Mouse (Mus musculus) right cerebral cortex, adult 18-20 months (tissue): ENCODE data around the gene Cyp24a1.
"Not testable (repeated sequence)": the region's sequence is repeated elsewhere in the genome, so short reads cannot be mapped to it uniquely, and the experiment has no call there.

ENCODE experiments used
- DNase-seq: peaks from one replicate; pipeline ENCODE4 v3.0.0; 2022; ENCODE audit warnings: mixed read lengths

Gene Cyp24a1

DNA sequence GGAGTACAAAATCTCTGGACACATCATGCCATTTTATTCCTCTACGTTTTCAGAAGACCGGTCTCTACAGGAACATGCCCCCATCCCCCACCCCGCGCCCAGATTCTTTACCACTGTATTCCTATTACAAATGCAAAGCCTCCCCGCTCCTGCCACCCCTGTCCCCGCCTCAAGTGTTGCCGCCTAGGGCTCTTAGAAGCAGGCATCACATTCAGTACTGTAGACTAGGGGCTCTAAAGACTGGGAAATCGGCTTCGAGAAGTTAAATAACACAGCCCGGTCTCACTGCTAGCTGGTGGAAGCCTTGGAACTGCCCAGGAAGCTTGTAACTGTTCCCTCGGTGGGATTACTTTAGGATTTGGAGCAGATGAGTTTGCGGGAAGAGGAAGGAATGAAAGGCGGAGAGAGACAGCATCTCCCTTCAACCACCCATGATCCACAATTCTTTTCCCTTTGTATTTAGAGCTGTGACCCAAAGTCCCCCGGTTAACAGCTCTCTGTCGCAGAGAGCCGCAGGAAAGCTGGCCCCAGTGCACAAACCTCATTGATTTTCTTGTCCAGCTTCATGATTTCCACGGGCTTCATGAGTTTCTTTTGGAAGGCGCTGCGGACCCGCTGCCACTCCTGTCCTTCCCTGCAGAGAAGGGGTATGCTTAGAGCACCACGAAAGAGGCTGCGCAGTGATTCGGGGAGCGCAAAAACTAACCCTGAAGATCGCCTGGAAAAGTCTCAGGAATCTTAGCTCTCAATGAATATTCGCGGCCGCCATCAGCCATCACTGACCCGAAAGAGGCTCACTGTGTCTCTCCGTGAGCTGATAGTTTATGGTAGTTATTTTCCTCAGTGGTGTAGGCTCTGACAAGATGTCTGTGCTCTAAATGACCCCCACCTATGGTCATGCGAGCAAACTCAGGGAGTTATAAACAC, 1.9 kb downstream of the Cyp24a1 start:
- no peak for DNase-seq

DNA sequence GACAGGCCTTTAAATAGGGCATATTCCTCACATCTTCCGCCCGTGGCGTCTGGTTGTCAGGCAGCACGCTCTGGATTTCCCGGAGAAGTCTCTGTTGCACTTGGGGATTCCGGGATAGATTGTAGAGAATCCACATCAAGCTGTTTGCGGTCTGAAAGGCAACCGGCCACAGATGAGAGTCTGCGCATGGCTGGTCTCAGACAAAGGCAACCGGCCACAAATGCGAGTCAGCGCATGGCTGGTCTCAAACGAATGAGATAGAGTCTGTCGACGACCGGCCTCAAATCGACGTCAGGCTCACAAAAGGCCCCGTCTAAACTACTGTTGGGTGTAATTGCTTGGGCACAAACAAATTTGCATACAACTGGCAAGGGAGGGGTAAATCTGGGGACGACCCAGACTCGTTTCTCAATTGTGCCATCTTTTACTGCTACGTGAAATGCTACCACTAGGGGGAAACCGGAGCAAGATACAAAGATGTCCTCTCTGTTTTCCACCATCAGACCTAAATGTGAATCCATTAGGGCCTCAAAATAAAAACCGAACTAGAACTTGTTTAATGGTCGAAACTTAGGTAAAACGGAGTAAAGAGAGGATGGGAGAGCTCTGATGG, 8.9 kb downstream of the Cyp24a1 start:
- DNase-seq = no peak

DNA sequence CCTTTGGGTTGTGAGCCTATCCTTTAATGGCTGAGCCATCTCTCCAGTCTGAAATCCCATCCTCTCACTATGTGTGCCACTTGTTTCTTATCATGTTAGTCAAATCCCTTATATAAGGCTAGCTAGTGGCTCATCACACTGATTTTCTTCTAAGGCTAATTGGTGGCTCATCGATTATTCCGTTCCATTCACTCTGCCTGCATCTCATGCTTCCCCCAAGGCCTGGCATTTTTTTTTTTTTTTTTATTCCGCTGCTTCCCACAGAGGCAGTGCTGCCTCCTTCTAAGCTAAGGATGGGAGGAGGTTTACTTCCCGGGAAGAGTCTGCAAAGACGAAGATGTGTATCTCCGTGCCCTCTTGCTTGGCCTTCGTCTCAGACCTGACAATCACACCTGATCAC, 9.7 kb downstream of the Cyp24a1 start:
- no peak for DNase-seq

DNA sequence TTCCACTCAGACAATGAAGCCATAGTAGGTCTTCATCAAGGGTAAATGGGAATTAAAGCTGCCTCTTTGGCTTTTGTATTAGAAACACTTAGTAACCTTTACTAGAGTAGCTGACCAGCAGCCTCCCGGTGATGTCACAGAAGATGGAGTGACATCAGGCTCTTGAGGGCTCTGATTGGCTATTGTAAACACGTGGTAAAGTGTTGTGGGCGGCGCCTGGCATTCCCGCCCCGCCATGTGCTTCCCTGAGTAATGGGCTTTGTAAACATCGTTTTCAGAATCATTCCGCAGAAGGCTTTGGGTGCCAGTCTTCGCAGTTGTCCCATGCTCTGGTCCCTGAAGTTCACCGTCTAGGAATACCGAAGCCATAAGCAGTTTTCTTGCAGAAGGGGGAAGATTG, 13.0 kb downstream of the Cyp24a1 start:
- no peak for DNase-seq

DNA sequence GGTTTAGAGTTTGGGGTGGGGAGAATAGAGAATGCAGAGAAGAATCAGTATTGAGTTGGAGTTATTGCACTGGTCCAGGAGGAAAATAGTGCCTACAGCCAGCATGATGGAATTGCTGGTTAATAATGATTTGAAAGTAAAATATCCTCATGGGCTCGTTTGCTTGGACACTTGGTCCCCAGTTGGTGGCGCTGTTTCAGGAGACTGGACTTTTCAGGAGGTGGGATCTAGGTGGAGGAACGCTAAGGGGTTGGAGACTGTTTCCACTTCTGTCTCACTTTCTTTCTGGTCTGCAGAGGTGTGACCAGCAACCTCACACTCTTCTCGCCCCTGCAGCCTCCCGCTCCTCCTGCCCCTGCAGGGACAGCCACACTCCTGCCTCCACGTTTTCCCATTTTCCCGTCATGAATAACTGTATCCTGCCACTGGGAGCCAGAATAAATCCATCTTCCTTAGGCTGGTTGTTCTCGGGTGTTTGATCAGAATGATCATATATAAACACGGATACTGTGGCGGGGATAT, 14.9 kb downstream of the Cyp24a1 start:
- no peak for DNase-seq

DNA sequence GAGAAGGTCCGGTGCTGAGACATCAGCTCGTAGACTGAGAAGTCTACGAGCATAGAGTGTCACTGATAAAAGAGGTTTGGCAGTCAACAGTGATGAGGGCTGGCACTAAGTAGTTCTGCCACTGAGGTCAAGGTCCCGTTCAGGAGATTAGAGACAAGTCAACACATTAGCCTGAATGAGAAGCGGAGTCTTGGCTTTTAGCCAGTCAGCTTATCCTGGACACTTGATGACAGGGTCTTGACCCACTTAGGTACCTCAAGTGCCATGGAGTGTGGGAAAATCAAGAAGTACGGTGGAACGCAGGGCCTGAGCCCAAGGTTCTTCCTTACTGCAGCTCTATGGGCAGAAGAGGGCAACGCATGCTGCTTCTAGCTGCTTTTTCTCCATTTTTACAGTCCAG, 20.3 kb downstream of the Cyp24a1 start:
- no peak for DNase-seq

DNA sequence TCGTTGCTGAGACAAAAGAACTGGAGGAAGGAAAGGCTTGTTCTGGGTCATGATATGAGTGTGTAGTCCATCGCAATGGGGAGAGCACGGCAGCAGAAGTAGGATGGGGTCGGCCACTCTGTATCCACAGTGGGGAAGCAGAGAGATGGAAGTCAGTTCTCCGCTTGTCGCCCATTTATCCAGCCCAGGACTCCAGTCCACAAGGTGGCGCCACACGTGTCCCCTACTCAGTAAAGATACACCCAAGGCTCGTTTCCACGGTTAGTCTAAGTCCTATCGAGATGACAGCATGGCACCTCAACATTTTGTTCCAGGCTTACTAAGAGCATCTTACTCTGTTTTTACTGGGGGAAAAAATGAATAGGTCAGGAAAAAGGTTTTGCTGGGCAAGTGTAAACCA, 20.7 kb downstream of the Cyp24a1 start:
- no peak for DNase-seq

DNA sequence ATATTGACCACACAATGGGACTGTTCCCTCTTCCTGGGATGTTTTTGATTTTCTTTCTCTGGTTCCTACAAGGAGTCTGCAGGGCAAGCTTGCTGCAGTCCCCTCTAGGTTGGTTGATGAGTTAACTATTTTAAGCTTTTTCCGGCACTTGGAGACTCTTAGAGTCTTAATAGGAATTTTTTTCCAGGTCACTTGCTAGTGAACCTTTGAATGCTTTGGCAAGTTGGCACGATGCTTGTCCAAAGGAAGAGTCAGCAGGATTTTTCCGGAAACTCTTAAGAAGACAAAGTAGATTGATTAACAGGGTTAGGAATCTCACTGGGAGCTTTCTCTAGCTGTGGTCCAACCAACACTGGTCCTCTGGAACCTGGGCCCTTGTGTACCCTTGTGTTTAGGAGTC, 21.8 kb downstream of the Cyp24a1 start:
- no peak for DNase-seq

DNA sequence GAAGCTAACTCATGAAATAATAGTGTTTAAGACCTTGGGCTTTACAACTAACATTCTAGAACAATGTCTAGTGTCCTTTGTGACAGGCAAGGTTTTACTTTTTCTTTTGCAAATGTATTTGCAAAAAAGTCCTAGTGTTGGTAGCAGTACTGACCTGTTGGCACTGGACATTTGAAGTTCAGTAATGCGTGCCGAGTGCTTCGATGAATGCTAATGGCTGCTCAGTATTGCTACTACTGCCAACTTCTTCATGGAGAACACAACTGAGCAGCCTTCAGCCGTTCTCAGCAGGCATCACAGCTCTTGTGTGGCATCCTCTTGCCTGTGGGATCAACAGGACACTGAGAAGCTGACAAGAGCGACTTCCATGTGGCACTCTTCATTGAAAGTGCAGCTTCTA, 22.8 kb downstream of the Cyp24a1 start:
- no peak for DNase-seq

DNA sequence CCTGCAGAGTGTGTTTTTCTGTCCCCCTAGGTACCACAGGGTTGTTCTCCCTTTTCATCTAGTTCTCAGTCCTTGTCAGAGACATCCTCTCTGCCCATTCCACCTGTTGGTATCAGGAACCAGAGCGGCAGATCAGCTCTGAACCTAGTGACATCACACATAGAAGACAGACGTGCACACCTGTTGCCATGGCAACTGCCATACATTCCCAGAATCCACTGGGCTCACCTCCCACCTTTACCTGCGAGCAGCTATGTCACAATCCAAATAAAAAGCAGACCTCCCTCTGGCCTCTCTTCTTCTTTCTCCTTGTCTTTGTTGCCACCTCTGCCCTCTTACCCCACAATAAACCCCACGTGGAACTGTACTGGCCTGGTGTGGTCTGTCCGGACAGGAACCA, 26.4 kb downstream of the Cyp24a1 start:
- DNase-seq = no peak

DNA sequence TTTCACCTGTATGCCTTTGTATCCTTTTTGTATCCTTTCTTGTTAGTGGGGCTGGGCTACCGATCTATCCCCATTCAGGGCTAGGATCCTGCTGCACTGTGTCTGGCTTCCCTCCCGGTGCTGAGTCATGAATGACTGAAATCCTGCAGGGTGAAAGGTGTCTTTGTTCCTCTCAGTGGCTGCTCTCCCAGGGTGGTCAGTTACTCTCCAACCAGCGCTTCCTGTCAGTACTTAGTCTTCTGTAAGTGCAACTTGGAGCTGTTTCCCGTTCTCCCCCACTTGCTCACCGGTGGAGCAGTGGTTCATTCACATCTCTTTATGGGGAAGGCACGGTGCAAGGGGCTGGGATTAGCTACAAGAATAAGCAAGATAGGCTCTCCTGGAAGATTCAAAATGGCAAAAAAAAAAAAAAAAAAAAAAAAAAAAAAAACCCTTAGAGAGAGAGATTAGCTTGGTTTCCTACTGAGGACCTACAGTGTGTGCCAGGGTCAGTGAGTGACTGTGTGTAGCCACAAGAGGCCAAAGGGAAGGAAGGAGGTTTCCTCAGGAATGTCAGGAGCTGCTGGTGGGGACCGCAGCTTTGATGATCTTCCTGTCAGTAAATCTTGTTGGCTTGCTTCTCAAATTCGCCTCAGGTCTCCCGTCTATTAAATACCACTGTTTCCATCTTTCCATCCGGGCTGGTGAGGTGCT, 27.2 kb downstream of the Cyp24a1 start:
- DNase-seq = peak; percentile 34

DNA sequence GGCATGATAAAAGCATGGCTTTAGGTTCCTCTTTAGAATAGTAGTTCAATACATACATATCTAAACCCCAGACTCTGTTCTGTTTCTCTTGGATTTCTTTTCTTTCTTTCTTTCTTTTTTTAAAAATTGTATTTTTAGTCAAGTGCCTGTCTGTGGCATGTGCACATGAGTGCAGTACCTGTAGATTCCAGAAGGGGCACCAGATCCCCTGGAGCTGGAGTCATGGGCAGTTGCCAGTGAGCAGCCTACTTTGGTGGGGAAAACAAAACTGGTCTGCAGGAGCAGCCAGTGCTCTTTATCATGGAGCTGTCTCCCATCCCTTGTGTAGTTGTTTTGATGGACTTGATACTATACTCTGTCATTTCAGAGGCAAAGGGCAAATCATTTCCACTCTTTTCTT, 28.9 kb downstream of the Cyp24a1 start:
- no peak for DNase-seq

DNA sequence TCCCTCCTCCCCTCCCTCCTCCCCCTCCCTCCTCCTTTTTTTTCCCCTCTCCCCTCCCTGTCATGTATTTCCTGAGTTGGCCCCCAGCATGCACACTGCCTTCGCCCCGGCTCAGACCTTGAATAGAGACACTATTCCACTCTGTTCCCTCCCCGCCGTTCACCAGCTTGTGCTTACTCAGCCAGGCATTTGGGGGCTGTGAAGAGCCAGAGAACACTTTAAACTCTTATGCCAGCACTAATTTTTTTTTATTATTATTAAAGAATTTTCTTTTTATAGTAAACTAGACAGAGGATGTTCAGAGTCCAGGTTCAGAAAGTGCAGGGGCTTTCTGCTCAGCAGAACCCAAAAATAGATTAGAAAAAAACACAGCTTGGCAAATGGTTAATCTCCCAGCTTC, 32.1 kb downstream of the Cyp24a1 start:
- DNase-seq = no peak

DNA sequence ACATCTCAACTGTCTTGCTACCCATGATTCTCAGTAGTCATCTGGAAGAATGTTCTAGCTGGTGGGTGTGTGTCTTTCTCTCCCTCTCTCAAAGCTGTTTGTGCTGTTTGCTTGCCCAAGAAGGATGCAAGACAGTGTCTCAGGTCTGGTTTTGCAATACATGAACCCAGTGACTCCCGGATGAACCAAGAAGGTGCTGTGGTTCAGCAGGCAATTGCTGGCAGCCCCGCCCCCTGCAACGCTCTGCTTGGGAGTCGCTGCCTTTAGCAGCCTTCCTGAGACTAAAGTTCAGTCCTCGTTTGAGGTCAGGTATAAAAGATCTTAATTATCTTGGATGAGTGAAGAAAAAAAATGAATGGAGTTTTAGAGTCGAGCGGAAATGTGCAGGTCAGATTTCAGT, 35.3 kb downstream of the Cyp24a1 start:
- DNase-seq = no peak

DNA sequence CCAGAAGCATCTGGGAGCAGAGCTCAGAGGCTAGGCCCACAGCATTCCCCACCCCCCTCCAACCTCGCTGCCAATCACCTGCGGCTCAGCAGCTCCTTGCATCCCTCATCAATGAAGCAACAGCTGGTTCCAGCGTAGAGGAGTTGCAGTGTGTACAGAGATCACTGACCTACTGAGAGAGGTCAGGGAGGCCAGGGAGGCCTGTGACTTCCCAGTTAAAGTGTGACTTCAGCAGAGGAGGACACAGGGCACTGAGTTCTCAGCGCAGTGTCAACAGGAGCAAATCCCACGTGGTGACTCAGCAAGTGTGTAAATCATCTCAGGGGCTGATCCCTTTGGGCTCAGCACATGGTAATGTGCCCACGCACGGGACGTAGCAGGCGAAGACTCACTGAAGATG, 37.1 kb downstream of the Cyp24a1 start:
- DNase-seq = no peak

DNA sequence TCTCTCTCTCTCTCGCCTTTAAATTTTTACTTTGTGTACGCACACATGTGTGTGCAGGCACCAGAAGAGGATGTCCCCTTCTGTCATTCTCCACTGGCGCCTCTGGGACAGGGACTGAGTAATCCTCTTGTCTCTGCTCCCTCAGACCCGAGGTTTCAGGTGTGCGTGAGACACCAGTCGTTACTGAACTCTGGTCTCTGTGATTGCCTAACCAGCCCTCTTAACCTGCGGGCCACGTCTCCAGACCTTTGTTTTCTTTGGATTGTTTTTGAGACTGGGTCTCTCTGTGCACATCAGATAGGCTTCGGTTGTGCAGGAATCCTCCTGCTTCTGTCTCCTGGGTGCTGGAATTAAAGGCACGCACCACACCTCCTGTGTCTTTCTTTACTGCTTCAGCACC, 37.8 kb downstream of the Cyp24a1 start:
- DNase-seq = no peak

DNA sequence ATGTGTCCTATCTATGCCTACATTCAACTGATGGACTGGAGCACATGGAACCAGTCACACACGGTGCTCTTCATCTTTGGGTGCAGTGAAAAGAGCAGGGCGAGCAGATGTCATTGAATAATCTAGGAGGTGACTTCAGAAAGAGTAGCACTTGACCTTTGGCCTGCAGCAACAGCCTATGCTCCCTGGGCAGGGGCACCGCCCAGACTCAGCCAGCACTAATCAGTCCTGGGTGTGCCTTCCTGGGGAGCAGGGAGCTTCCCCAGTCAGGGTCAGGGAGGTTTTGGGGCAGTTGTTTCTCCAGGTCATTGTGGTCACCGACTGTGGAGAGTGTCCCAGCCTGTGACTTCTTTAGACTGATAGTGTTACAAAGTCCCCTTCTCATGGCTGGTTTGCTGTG, 43.1 kb downstream of the Cyp24a1 start:
- DNase-seq = not testable (repeated sequence)

DNA sequence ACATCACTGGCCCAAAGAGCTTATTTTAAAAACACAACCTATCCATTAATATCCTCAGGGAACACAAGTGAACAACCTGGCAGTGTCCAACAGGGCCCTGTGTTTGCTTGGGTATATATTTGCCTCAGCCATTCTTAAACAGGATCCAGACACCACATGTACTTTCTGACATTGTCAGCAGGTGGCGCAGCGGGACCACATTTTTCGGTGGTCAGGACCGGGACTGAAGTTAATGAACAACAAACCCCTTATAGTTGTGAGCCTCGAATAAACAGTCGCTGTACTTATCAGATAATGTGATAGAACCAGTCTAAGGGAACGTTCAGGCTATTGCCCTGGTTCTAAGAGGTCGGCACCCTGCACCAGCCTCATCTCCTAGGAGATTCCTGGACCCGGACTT, 46.0 kb downstream of the Cyp24a1 start:
- DNase-seq = peak; percentile 48

DNA sequence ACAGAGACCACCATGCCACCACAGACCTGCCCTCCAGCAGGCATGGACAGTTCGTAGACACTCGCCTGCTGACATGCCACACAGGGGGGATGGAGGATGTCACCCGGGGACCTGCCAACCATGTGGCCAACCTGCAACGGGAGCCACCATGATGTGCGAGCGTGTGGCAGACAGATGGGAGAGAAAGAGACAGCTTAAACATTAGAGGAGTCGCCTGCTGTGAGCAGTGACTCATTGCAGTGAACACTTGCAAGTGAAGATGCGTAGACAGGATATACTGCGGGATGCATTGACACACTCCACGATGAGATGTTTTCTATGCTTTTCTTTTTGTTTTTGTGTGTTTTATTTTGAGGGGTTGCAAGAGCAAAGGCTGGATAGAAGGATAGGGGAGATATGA, 49.3 kb downstream of the Cyp24a1 start:
- peak; percentile 30 for DNase-seq

DNA sequence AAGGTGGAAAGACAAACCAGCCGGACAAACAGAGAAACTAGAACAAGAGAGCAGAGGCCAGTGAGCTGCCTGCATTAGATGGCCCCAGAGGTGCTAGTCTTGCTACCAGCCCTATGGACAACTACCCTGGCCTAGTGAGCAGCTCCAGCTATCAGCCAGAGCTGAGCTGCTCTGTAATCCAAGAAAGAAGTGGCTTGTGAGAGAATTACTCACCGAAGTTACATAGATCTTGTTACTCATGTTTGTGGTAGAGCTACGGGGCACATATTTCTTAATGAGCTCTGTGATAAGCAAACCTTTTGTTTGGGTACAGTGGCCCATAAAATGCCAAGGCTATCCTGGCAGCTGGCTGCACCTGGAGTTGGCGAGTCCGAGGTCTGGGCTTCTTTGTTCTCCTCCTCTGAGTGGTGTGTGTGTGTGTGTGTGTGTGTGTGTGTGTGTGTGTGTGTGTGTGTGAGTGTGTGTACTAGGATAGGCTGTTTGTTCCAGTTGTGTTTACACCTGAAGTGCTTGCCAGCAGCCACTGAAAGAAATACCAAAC, 50.0 kb downstream of the Cyp24a1 start:
- DNase-seq = no peak

DNA sequence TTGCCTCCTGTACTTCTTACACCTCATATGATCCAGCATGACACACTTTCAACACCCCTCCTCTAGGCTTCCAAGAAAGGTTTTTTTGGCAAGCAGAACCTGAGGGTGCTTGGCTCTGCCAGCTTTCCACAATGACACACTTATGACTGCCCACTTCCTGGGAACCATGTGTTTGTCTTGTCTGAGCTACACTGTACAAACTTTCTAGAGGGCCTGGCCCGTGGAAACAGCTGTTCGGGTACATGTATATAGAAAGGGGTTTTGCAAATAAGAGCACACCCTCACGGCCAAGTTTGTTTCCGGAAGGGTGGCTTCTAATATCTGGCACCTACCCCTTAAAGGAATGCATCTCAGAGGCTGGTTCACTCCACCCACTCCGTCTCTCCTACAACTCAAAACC, 51.1 kb downstream of the Cyp24a1 start:
- DNase-seq = peak; percentile 13

DNA sequence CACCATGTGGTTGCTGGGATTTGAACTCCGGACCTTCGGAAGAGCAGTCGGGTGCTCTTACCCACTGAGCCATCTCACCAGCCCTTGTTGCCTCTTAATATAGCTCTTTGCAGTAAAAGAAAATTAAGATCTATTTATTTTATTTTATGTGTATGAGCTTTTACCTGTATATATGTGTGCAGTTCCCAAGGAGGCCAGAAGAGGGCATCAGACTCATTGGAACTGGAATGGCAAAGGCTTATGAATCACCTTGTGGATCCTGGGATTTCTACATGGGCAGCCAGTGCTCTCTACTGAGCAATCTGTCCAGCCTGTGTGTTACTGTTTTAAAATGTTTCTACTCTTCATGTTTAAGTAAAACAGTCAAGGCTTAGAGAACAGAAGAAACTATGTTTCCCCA, 54.4 kb downstream of the Cyp24a1 start:
- DNase-seq = no peak

DNA sequence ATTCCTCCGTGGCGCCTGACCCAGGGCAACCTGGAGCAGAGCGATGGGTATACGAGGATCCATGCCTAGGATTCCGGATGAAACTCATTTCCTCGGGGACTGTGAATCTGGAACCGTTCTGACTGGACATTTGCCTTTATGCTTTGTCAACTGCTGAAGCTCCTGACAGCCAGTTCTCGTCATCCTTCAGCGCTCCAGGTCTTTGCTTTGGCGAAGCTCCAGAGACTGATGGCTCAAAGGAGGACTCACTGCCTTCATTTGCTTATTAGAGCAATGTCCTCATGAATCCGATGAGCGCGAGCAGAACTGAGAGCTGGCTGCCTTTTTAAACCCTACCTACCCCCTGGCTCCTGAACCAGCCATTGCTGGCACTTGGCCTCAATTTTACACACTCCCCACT, 58.2 kb downstream of the Cyp24a1 start:
- DNase-seq = no peak
